ENCODE assay signal across 19 mouse cellular contexts in genomic region chr2:80074046-80074445, GRCm38 (mm10). TPM values are rescaled to one million over a fixed set of nuclear protein-coding genes. Genes with fewer than 3 reads are reported as not detected.
"Had no signal": no experiment of that assay in that cellular context is flagged by ENCODE, and none has a peak within 500 bp of the region (broad histone marks: within the 10 kb centered on the region; RNA-seq: fewer than 3 reads in every experiment).

No protein-coding gene starts in this region.

- H3K9me3 ChIP-seq: kidney, embryonic 15.5 days; limb, embryonic 12.5 days; limb, embryonic 15.5 days; midbrain, embryonic 13.5 days had no signal

- DNase-seq: kidney, adult 11 months; kidney, postnatal 10 days; left cerebral cortex, postnatal 4 days; liver, postnatal 0 days; lung, embryonic 14.5 days; right cerebral cortex, postnatal 14 days; right cerebral cortex, postnatal 4 days; thymus, adult 2 months; thymus, postnatal 14 days; thymus, postnatal 4 days had no signal

- ATAC-seq: liver, postnatal 0 days; lung, postnatal 0 days had no signal

- H3K4me2 ChIP-seq: kidney, embryonic 15.5 days; limb, embryonic 12.5 days; limb, embryonic 15.5 days; liver, embryonic 11.5 days; lung, embryonic 14.5 days; midbrain, embryonic 13.5 days had no signal

- H3K4me1 ChIP-seq: limb, embryonic 12.5 days; limb, embryonic 15.5 days; midbrain, embryonic 13.5 days had no signal

- H3K9ac ChIP-seq: kidney, embryonic 15.5 days; limb, embryonic 12.5 days; limb, embryonic 15.5 days; liver, embryonic 14.5 days; liver, postnatal 0 days; lung, embryonic 14.5 days; midbrain, embryonic 13.5 days had no signal

- H3K36me3 ChIP-seq: kidney, embryonic 15.5 days; limb, embryonic 12.5 days; limb, embryonic 15.5 days; midbrain, embryonic 13.5 days had no signal

- H3K27me3 ChIP-seq: kidney, embryonic 15.5 days; limb, embryonic 12.5 days; limb, embryonic 15.5 days; midbrain, embryonic 13.5 days had no signal

- H3K4me3 ChIP-seq: kidney, embryonic 15.5 days; limb, embryonic 12.5 days; limb, embryonic 15.5 days; midbrain, embryonic 13.5 days had no signal

- H3K27ac ChIP-seq: kidney, embryonic 15.5 days; limb, embryonic 12.5 days; limb, embryonic 15.5 days; liver, embryonic 14.5 days; macrophage; midbrain, embryonic 13.5 days; stomach, postnatal 0 days had no signal

RNA-seq across cellular contexts. Expression of gene Pde1a, which starts 55.2 kb away (rescaled TPM):
- polyA plus RNA-seq: macrophage had no signal
